Mouse (Mus musculus) fibroblast of lung, adult 2 months (primary cell): ENCODE data around the gene Kif13a.

ENCODE experiments used
- DNase-seq: peaks from one replicate; pipeline ENCODE4 v3.0.0-alpha.2; 2011; ENCODE audit warnings: low read depth

Kif13a gene

DNA sequence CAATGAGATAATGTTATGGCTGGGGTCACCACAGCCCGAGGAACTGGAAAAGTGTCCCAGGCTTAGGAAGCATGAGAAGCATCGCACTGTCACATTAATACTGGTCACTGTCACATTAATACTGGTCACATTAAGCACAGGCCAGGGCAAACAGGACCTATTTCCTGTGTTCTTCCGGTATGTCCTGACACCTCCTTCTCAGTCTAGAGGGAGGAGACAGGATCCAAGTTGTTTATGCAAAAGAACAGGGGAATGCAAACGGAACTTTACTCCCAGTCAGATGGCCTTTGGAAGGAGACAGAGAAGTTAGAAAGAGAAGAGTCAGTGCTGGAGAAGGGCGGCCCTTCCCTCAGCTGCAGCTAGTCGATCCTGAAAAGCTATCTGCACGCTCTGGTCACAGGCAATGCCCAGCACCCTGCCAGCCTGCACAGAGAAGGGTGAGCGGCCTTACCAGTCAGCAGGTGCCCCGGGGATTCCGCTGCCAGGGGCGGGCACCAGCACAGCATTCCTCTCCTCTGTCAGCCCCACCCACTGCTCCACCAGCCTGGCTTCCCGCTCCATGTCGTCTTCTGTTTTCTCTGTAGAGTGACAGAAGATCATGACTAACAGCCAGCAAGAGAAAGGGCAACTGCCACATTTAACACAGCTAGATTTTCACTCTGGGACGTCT is 152.9 kb downstream of the Kif13a start:
- DNase-seq: no peak

DNA sequence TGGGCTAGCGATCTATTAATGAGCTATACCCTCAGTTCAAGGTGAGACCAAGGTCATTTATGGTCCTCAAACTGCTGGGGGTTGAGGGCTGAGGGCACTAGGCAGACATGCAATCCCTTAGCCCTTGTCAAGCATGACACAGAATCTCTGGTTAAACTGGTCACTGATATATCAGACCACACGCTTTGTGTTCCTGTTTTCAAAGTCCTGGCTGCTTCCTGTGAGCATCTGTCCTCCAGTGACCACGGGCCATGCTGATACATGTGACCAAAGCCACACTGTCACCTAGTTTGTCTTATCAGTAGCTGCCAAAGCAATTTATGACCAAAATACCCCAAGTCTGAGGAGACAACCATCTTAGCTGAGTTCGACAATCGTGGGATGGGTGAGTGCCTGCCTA is 154.7 kb downstream of the Kif13a start:
- DNase-seq: no peak

DNA sequence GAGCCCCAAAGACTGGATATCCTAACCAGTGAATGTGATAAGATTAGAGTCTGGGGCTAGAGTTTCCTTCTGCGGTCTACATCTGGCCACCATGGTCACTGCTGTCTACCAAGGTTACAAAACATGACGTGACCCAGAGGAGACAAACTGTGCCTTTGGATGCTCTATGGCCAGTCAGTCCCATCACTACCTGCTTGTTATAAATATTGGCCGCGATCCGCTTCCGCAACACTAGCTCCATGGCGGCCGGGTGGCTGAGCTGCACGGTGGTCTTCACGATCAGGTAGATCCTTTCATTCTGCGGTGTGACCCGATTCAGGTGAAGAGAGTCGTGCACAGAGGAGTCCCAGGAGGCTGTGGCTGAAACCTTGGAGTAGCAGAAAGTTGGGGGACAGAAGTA is 157.1 kb downstream of the Kif13a start:
- no peak for DNase-seq

DNA sequence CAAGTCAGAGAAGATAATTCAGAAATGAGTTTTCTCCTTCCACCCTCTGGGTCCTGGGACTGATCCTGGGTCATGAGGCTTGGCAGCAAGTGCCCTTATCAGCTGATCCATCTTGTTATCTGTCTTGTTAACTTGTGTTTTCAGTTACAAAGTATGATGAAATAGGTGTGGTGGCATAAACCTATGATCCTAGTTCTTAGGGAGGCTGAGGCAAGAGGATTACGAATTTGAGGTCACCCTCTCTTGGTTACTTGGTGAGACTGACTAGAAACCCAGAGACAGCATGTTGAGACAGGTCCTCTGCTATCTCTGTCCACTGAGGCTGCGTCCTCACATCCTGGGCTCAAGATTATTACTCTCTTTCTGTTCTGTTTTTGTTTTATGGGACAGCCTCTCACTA is 164.3 kb downstream of the Kif13a start:
- no peak for DNase-seq

DNA sequence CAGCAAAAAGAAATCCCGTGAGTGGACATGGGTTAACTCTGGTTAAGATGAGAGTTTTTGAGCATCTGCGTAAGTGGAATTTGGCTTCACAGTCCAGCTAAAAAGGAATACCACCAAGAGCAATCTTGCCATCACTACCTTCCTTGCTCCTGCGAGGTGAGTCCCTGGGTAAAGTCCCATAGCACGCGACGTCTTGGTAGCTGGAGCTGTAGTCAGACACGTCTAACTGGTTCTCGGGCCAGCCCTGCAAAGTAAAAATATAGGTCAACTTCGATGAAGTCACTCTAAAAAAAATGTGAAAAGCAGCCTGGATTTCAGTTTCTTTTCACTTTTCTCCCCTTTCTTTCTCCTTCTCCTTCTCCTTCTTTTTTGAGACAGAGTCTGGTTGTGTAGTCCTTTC is 166.5 kb downstream of the Kif13a start:
- DNase-seq: no peak

DNA sequence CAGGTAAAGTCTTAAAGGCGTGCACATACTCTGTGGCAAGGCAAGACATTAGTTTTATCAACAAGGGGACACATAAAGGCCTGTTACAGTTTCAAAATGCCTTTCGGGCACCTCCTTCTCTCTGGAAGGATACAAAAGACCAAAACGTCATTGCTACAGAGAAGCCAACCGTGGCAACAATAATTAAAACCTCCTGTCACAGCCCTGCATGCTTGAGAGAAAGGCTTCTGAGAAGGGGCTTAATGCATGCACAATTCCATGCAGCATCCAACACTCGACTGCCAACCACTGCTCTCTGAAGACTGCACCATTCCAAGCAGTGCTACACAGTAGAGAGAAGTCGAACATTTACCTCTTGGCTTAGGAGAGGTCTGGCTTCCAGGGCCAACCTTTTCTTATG is 168.7 kb downstream of the Kif13a start:
- DNase-seq: no peak

DNA sequence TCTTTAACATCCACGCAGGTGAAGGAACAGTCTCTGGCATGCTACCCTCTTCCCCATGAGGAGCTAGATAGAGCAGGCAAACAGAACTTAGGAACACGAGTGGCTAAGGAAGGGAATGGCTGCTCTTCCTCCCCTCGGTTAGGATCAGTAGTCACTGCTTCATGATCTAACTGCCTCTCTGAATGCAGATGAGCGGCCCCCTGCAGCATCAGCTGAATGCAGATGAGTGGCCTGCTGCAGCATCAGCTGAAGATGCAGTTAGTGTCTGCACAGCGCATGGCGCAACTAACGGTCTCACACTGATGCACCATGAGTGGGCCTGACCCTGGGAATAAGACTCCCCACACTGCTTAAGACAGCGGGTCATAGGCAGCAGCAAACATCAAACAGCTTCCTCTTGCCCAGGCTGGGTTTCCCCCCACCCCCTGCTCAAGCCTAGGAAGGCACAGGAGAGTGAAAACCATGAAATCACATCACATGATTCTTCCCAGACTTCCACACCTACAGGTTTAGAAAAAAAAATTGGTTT is 170.3 kb downstream of the Kif13a start:
- DNase-seq: no peak

DNA sequence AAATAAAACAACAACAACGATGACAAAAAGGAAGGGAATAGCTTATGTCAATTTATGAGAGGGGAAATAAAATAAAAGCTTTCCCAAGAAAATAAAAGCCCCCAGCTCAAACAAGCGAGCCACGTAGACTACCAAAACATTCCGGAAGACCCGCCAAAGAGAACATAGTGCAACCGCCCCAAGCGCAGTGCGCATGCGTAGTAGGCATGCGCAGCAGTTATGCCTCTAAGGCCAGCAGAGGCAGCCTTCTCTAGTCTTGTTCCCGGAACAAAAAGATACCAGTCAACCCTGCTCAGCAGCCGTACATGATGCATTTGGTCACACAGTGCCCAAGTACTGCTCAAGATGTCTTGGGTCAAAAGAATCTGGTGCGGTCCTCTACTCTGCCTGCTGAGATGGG is 171.0 kb downstream of the Kif13a start:
- no peak for DNase-seq

DNA sequence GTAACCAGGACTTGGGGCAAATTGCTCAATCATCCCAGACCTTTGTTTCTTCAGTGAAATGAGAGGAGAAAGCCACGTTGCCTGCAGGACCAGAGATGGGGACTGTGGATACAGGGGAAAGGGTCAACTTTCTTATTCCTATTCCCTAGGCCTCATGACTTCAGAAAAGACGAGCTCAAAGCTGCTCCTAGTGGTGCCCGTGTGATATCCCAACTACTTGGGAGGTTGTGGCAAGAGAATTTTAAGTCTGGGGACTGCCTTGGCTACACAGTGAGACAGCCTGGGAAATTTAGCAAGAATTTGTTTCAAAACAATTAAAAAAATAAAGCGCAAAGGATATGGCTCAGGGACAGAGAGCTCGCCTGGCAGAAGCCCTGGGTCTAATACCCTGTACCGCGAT is 171.7 kb downstream of the Kif13a start:
- no peak for DNase-seq

DNA sequence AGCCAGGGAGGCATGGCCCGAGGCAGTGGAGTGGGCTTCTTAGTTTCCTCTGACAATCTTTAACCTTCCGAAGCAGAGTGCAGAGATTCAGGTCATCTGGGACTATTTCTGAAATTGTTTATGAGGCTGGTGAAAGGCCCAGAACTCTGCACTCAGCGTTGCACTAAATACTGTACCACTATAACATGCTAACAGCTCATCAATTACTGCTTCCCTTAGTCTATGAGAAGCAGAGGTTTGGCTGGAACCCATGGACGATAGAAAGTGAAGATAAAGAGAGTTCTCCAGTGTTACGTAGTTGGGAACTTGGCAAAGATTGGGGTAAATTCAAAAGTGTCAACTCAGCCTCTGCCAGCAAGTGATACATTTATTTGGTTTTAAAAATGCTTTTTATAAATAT is 176.4 kb downstream of the Kif13a start:
- no peak for DNase-seq

DNA sequence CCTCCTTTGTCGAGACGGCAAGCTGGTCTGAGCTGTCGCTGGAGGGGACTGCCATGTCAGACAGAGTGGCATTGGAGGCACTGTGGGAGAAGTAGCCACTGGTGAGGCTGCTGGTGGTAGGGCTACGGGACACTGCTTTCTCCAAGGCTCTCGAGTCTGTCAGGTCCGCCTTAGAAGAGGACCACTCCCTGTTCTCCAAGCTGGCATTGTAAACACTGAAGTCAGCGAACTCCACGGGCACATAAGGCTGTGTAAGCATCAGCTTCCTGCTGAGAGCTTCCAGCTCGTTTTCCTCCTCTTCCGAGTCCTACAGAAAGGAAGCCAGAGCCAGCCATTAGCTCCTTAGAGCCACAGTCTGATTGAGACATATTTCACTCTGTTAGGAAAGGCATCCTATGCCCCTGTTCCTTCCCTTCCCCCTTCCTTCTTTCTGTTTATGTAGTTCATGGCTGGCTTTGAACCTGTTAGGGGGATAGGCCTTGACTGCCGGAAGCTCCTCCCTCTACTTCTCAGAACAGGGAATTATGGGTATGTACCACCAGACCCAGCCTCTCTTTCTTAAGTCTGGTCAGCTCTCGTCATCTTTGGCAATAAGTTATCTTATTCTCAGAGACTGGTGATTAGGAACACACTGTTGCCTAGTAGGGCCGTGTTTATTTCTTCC is 177.0 kb downstream of the Kif13a start:
- no peak for DNase-seq

DNA sequence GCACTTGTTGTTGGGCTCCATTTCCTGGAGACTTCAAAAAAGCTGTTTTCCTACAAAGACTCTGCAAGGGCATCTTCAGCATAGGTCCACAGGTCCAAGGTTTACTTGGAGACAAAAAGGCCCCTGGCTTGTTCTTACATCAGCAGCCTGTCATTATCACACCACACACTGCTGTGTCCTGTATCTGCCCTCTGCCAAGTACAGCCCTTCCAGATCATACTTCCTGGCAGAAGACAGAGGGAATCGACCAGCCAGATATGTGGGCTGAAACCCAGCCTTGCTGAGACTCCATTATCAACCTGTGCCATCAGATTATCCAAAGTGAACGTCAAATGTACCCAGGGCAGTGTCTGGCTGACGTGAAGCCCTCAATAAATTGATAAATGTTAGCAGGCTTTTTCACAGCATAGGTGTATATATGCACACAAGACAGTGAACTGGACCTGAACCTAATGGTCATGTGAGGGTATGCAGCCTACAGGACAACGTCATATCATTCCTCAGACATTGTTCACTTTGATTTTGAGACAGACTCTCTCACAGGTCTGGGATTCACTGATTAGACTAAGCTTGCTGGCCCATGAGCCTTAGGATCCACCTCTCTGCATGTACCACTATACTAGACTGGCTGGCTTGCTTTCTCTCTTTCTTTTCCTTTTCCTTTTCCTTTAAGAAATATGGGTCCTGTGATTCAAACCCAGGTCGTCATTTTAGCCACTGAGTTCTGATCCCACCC is 181.4 kb downstream of the Kif13a start:
- DNase-seq: no peak

DNA sequence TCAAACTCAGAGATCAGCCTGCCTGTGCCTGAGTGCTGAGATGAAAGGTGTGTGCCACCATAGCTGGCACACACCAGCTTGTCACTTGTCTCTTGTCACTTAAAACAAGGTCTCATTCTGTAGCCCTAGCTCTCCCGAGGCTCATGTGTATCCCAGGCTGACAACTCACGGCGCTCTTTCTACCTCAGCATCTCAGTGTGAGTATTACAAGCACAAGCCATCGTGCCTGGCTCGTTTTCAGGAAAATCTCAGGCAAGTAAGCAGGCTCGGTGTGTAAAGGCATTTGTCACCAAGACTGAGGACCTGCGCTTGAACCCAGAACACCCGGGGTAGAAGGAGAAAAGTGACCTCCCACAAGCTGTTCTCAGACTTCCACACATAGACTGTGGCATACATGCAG is 185.8 kb downstream of the Kif13a start:
- DNase-seq: no peak

DNA sequence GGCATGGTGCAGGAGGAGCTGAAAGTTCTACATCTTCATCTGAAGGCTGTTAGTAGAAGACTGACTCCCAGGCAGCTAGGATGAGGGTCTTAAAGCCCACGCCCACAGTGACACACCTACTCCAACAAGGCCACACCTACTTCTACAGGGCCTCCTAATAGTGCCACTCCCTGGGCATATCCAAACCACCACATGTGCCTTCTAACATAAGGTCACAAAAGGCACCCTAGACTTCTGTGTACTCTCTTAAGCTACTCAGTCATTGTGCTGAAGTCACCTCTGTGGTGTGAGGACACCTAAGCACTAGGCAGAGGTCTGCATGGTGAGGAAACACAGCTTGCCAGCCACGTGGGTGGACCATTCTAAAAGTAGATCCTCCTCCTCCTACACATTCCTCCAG is 187.3 kb downstream of the Kif13a start:
- DNase-seq: no peak

DNA sequence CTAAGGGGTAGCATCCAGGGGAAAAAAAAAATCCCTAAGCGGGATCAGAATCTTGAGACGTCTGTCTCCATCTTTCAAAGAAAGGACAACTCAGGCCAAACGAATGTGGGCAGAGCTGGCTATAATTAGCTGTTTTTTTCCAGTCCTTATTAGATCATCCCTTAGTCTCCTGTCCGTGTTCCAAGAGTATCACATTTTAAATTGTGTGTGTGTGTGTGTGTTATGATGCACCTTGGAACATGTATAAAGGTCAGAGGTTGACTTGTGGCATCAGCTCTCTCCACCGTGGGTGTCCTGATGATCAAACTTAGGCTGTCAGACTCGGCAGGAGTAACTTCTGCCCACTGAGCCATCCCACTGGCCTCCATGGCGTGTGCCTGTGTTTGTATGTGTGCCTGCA is 190.2 kb downstream of the Kif13a start:
- no peak for DNase-seq

DNA sequence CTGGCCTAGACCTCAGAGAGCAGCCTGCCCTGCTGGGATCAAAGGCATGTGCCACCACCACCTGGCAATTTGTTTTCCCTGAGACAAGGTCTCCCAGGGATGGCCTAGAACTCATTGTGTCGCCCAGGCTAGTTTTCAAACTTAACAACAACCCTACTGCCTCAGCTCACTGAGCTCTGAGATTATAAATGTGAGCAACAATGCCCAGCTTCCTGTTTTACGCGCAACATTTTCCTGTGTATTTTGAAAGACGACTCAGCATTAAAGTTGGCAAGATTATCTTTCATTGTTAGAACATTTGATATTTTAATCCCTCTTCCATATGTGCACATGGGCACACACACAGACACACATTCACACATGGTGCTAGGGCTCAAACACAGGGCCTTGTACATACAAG is 192.2 kb downstream of the Kif13a start:
- no peak for DNase-seq

DNA sequence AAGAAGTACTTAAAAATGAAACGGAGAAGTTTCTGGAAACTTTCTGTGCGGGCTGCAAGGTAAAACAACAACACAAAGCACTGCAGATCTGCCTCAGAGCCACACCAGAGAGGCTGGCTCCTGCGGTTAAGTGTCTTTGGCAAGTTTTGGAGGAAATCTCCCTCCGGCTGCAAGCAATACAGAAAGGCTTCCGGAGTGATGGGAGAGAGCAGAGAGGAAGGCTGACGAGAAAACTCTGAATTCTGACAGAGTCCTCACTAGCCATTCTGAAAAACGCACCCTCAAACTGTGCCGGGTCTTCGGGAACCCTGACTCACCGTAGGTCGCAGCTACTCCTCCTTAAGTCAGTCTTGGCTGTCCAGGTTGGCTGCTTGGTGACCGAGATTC is 193.2 kb downstream of the Kif13a start:
- DNase-seq: no peak

DNA sequence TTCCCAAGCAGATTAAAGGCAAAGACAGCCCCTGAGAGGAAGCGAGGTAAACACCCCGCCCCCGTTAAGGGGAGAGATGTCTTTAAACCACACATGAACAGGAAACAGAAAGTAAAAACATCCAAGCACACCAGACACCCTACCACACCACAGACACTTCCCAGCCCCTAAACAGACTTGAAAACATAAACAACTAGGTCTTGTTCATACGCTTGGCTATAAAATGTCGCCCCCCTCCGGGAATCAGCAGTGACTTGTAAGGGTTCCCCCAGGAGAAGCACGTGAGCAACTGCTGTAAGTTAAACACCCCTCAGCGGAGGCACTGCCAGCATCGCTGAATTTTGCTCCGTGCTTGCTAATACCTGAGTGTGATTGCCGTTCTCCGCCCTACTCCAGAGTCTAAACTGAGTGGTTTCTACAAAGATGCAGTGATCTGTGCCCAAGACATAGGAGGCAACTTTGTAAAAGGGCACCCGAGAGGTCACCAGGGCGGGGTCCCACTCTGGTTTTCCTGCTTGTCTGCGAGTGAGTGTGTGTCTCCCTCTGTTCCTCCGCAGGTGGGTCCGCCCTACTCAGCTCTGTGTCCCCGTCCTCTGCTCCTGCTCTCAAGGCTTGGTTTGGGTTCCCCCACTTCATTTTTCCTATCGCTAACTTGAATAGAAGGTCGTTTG is 193.7 kb downstream of the Kif13a start:
- DNase-seq: no peak

DNA sequence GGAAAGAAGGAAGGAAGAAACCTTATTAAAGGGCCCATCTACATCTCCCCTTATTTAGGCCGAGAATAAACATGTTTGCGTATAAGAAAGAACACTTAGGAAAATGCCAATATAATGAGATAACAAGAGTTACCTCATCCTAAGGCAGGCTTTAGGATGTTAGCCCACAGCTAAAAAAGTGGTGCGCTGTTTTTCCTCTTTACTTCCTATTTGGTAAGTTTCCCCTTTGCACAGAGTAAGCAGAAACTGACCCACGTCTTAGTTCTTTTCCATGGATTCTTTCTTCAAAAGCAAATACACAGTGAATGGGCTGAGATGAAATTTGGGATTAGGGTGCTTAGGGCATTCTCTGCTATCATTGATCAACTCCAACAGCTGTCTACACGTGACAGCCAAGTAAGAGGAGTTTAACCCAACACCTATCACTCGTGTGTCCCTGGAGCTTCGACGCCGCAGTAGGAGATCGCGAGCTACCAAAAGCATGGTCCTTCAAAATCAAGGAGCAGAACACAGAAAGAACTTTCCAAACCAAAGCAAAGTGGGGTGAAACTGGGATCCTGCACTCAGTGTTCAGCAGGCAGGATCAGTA is 194.4 kb downstream of the Kif13a start:
- no peak for DNase-seq

DNA sequence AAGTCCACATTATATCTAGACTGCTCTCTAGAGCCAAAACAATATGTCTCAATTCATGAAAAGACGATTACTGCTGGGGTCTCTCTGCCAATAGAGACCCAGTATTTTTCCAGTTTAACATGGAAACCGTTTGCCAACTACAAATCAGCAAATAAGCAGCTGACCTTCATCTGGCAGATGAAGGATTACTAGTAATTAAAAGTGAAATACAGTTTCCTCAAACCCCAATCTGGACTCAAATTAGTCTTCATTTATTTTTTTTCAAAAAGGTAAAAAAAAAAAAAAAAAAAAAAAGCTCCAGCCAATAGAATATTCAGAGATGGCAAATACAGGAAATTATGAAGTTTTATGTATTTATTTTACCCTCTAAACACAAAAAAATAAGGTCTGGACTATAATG is 199.7 kb downstream of the Kif13a start:
- DNase-seq: no peak

DNA sequence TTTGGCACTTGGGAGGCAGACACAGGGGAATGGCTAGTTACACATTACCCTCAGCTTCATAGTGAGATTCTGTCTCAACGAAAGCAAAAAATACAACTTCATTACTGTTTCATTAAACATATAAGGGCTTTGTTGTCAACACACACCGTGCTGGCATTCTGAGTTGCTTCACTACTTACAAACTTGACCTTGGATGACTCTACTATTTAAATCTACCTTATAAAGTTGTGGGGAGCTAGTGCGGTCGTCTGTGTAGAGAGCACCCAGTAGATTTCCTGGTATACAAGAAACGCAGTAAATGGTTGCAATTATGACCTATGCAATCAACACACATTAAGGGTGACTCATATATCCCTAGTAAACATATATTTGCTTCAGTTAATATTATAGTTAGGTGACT is 201.3 kb downstream of the Kif13a start:
- DNase-seq: no peak

DNA sequence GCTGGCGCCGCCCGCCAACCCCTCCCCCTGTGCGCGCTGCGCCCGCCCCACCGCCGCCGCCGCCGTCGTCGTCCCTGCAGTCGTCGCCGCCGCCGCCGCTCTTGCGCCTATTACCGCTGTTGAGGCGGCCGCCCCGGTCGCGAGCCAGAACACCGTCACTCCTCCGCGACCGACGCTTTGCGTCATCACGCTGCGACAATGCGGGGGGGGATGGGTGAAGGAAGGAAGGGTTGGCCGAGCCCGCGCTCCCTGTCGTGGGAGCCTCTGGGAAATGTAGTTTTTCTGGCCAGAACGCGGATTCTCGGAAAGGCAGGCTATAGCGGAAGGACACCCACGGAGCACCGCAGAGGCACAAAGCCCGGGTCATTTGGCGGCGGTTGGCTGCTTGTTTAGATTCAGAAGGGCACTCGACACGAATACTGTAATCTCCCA is 201.8 kb downstream of the Kif13a start, which contains the start of gene Nup153:
Gene Nup153 (minus strand): TSS at position 104 of the 432 bp plus-strand sequence.
- DNase-seq: peak; percentile 90
